Mouse (Mus musculus): ENCODE measurements at regions not wholly inside any gene's neighbourhood (a gene's known extent, or its start where the extent isn't known, plus 50 kb on each side); places are given as distances from the start of the nearest gene placed in this dataset.

DNA sequence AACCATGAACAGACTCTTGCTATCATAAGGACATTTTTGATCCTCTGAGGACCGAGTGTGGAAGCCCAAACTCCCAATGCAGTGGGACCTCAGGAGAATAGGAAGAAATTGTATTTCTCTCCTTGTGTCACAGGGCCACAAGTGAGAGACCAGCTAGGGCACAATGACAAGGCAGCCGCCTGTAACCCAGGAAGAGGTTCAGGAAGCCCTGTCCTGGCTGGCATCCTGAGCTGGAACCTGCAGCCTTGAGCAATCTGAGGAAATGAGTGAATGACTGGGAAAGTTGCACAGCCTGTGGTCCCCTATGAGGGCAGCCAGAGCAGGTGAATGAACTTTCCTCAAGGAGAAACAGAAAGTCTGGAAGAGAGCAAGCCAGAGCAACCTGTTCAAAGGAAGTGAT lies 142.0 kb upstream of the Tut7 start:
- DNase-seq (ENCODE audit: low read depth, low spot score) = no peak

DNA sequence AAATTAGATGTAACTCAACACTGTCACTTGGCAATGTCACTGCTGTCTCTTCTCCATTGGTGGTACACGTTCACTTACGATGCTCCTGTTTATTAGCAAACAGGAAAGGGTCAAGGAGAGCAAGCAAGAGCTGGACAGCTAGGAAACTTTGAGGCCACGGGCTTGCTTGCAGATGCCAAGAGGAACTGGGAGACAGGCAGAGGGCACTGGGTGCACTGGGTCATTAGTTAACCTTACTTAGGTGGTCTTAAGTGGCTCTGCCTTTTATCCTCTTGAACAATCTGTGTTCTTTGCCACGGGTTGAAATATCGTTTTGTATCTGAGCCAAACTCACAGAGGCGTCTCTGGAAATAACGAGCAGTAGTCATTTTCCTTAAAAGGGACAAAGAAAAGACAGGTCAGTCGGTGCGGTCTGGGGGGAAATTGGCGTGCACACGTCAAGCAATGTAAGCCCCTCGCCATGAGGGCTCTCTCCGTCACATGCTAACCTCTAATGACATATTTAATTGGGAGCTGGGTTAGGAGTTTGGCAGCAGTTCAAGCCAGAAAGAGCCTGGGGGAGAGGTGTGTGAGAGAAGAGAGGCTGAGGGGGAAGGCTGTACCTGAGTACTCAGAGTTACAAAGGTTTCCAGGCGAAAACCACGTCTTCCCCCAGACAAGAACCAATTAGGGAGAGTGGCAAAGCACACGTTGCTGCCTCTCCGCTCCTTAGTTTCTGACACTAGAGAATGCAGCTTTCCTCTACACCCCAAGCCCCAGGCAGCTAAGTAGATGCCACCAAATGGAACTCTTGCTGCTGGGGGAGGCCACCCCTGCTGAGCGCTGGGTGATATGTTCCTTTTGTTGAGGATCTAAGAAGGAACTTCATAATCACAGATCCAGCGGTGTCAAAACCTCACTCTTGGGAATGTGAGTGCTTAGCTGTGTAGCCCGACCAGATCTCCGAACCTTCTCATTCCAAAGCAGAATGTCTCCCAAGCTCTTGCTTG lies 140.0 kb upstream of the Tut7 start:
- no peak for DNase-seq (ENCODE audit: low read depth, low spot score)

DNA sequence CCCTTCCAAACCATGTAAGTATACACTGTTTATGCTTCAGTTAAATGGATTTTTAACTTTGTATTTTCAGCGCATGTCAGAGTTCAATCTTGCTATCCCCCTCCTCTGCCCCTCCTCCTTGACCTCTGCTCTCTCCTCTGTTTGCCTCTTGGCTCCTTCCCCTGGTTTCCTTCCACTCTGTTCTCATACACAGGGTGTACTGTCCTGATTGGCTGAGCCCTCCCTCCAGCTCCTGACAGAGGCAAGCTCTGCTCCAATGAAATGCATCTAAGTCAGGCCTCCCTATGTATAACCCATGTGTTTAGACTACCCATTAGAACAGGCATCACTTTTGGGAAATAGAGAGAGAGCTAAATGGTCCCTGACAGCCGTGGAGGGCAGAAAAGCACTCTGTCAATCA lies 133.5 kb upstream of the Tut7 start:
- DNase-seq (ENCODE audit: low read depth, low spot score) = no peak

DNA sequence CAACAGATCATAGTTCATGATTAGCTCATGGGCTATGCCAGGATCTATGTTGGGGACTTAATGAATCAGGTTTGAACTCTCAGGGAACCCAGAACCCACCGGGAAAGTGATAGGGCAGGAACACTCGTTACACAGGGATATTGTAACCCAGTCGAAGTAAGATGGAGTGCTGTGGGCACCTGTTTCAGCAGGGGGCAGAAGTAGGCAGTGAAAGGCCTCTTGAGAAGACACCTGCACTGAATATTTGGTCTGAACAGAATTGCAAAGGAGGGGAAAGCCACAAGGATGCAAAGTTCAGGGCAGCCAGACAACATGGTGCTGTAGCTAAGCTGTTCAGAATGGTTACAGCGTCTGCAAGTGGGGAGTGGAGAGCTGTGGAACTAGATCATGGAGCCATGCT lies 129.9 kb upstream of the Tut7 start:
- DNase-seq (ENCODE audit: low read depth, low spot score) = peak; percentile 48

DNA sequence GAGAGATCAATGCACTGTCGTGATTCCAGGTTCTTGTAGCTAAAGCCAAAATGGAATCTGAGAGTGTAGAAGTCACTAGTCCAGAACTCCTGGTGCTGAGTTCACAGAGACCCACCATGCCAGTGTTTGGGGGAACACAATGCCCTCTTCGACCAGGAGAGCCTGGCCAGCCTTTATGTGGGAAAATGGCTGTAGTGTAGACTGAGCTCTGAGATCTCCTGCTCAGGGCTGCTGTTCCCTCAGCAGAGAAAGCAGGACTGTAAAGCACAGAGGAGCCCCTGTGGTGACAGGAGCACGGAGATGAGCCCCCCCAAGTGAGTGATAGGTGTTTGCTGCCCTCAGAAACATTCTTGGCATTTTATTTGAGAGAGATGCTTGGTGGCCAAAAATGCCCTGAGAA lies 129.2 kb upstream of the Tut7 start:
- DNase-seq (ENCODE audit: low read depth, low spot score) = no peak

DNA sequence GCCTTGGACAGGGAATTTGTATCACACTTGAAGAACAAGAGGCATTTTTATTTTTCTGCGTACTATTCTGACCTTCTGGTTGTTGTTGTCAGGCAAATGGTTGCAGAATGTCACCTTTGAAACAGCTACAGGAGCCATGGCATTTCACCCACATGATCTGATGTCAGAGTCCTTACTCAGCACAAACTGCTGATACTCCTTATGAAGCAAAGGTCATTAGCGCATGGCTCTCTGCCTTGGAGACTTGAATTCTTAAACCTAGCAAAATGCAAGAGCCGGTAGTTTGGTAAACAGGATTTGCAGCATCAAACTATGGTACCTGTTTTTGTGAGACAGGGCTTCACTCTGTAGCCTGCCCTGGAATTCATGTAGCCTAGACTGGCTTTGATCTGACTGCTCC lies 127.3 kb upstream of the Tut7 start:
- no peak for DNase-seq (ENCODE audit: low read depth, low spot score)

DNA sequence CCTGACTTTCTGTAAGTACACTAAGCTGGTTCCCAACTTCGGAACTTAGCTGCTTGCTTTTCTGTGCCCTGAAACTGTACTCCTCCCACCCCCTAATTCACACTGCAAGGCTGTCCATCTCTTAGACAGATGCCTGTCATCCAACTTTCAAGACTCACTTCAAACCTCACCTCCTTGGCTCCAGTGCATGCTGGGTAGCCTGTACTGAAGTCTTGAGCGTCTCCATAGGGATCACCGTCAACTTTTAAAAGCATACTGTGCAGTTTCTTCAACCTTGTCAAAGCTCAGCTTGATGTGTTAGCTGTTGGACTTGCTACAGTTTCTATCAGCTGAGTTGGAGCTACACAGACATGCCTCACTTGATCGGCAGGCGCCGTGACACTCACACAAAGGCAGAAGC lies 126.5 kb upstream of the Tut7 start:
- DNase-seq (ENCODE audit: low read depth, low spot score) = no peak

DNA sequence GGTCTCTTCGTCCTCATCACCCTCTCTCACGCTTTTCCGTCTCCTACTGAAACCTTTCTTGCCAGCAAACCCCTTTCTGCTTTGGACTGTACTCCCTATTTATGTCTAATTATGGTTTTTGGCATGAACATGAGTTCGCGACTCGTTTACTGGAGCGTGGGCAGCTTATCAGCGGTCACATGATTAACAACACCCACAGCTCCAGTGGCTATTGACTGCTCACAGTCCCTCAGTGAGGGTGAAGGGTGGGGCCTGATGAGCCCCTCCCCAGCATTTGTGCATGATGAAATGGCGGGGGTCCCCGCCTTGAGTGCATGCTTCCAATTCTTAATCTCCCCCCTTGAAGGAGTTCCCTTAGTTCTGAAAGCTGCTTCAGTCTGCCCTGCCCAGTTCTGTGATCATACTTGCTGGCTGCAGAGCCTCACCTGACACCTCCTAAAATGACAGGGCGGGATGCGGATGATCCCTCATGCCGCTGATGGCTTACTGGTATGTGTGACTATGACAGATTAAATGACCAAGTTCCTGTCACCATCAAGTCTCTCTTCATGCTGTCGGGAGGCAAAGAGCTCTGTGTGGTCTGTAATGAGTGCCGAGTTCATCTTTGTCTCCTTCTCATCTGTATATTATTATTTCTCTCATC lies 125.7 kb upstream of the Tut7 start:
- DNase-seq (ENCODE audit: low read depth, low spot score) = no peak

DNA sequence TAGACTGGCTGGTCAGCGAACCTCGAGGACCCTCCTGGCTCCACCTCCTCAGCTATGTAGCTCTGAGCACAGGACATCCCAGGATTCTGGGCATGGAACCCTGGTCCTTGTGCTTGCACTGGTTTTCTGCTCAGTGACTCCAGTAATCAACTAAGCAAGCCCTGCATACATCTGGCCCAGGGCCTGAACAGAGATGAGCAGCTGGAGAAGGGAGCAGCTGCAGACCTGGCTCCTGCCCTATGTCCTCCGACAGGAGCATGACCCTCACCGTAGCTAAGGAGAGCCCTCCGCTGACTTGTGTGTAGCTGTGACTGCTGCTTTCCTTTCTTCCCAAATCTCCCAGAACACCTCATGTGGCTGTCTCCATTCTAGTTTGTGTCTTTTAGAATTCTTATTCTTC lies 124.5 kb upstream of the Tut7 start:
- DNase-seq (ENCODE audit: low read depth, low spot score) = no peak

DNA sequence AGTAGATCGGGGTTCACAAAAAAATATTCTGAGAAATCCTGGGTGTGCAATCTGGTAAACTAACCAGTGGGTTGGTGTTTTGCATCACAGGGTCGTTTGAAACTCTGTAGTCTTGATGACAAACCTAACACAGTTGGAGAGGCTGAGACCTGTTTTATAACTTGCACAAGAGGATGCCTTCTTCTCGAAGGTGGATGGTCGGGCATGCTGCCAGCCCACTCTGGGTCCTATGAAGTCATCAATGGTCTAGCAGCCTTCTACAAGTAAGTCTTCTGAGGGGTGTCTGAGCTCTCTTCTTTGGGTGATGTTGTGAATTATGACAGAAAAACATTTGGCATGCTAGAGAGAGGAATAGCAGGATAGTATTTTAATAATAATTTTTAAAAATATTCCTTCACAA lies 123.6 kb upstream of the Tut7 start:
- DNase-seq (ENCODE audit: low read depth, low spot score) = no peak

DNA sequence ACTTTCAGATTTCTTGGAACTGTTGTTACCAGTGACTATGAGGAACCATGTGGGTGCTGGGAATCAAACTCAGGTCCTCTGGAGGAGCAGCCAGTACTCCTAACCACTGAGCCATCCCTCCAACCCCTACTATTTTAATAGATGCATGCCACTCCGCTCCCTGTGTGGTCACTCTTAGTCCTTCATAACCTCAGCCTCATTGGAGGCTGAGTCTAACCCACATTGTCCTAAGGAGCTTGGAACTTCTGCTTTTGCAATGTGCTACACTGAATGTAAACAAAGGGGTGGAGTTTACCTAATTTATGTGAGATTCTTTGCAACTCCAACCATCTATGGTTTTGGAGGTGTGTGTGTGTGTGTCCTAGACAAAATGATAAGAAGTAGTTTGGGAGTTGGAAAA lies 122.7 kb upstream of the Tut7 start:
- DNase-seq (ENCODE audit: low read depth, low spot score) = no peak

DNA sequence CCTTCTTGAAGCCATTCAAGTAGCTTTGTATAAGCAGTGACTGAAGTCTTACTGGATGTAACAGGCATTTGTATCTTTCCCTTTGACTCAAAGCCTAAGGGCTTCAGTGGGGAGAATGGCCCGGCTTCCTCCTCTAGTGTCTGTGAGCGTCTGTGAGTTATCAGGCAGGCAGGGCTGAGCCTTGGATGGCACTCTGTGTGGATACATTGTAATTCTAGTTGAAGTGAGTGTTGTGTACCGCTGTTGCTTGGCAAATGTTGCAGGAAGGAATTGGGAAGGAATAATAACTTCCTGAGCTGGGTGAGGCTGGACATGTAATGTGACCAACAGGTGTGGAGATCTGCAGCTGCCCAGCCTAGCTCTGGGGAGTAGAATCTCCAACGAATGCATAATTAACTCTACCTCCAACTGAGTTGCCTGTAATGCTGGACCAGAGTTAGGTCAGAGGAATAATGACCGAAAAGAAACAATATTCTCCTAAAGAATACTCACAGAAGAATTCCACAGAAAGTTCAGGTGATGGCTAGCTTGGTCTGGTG lies 120.7 kb upstream of the Tut7 start:
- DNase-seq (ENCODE audit: low read depth, low spot score) = no peak

DNA sequence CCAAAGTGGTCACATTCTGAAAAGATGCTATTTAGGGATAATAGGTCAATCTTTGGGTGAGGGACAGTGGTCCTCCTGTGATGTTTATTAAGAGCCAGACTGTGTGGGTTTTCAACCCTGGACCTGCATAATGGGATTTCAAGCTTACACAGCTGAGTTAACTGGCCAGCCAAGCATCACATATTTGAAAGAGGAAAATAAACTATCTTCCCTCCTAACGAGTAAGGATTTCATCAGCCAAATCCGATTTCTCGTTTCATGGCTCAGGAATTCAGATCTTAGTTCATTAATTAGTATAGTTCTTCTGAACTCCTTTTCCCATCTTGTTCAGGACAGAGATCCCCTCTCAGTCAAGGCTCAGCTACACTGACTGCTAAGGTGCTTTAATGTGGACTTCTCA lies 120.1 kb upstream of the Tut7 start:
- no peak for DNase-seq (ENCODE audit: low read depth, low spot score)

DNA sequence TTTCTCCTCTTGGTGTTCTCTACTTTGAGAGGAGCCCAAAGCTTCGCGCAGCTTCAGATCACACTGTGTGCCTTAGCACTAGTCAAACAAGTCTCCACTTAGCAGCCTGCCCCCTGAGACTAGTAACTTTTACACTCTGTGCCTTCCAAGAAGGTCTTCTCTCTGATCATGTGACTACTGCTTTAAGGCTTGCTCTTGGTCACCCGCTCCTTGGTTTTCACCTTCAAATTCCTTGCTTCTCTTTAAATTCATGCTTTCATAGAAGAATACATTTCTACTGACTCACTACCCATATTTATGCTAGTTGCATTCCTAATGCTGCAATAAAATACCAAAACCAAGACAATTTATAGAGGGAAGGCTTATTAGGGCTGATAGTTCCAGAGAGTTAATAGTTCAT lies 118.6 kb upstream of the Tut7 start:
- peak; percentile 53 for DNase-seq (ENCODE audit: low read depth, low spot score)

DNA sequence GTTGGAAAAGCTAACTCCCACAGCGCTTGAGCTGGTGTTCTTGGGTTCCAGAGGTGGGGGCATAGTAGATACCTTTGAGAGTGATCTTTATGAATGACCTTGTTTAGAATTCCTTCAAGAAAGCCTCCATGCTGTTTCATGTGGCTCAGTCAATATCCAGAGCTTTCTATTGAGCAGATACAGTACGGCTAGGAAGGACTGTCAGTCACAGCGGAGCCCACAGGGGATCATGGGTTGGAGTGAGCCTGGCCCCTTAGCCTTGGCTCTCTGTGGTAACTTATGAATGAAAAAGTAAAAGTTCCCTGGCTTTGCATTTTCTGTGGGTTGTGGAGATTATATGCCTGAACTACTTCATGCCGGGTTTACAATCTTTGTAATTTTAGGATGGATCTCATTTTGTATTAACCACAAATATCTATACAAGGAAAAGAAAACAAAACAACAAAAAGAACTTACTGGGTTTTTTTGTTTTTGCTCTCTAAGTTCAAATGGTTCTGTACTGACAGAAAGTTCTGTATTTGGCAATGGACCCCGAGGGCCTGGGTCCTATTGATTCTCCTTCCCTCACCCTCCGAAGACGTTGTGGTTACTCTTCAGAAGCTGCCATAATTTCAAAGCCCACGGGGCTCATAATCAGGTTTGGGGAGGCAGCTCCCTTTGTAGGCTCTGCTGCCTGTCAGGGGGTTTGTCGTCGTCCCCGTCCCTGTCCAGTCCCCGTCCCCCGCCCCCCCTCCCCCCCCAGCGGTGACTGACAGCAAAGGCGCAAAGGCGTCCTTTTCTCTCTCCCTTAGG lies 117.7 kb upstream of the Tut7 start:
- no peak for DNase-seq (ENCODE audit: low read depth, low spot score)

DNA sequence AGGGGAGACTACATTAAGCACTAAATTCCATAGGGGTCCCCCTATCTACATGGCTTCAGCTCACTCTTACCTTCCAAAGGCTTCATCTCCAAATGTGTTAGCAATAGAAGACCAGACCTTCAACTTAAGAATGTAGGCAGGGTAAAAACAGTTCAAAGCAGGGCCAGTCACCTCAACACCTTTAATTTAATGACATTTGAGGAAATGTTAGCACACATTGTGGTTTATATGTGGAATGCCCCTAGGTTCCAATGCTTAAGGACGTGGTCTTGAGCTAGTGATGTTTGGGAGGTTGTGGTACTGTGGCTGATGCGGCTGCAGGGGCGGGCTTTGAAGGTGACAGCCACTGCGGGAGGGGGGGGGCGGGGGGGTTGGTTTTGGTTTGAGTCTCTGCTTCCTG lies 116.9 kb upstream of the Tut7 start:
- DNase-seq (ENCODE audit: low read depth, low spot score) = no peak

DNA sequence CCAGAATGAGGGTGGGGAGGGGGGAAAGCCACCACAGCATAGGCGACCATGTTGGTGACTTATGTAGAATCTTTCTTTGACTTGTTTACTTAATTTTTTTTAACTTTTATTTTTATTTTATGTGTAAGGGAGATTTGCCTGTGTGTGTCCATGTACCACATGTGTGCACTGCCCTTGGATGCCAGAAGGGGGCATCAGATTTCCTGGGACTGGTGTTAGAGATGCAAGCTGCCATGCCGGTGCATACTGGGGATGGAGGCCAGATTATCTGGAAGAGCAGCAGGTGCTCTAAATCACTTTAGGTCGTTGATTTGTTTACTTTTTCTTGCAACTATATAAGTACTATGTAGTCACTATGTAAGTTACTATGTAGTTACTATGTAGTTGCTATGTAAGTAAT lies 114.2 kb upstream of the Tut7 start:
- peak; percentile 26 for DNase-seq (ENCODE audit: low read depth, low spot score)

DNA sequence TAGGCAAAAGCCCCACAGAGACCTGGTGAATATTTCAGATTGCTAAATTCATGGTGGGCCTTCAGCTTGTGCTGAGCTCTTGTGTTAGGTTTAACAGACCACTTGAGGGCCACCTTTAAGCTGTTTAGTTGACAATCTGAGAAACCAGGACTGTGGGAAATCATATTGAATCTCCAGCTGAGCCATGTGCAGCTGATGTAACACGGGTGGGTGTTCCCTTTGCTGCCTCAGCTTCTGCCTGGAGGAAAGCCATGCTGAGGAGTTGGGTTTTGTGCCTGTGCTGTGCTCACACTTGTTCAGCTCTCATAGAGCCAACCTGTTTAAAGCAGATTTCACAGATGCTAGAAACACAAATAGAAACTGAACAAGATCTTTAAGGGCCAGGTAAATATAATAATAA lies 111.6 kb upstream of the Tut7 start:
- peak; percentile 35 for DNase-seq (ENCODE audit: low read depth, low spot score)

DNA sequence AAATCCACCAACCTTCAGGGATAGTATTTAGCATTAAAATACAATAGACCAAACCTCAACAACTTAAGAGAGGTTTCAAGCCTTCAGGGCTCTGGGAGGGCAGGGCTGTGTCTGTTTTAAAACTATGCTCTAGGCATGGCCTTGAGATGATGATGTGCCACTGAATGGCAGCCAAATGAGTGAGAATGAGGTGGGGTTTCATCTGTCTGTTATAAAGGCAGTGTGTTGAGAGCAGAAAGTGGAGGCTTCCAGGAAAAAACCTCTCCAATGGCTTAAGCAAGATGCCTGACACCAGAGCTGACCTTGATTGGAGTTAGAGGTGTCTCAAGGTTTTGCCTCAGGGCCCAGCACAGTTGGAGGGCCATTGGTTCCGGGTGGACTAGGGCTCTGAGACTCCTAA lies 111.1 kb upstream of the Tut7 start:
- peak; percentile 9 for DNase-seq (ENCODE audit: low read depth, low spot score)

DNA sequence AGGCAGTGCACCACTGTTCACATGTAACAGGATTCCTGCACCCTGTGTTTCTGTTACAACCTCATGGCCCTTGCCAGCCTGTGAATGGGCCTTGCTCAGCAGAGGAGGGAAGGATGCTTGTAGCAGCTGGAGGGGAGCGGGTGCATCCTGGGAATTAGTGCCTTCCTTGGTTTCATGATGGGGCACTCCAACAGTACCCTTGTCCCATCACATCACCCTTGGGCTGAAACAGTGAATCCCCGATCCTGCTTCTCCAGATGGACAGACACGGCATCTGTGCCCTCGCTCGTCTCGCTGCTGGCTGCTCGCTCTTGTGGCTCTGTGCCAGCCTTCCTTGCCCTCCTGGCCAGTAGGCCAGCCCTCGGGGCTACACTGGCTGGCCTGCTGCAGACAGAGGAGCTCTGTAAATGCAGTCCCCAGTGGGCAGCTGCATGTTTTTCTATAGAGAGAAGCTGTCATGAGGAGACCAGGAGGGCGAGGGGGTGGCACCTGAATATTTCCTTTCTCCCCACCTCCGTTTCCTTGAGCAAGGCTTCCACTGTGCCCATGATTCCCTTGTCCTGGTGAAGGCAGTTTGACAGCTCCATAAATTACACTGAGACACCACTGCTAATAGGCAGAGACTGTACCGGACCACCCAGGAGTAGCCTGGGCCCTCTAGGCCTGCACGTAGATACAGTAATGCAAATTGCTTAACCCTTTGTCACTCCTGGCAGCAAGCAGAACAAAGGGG lies 104.6 kb upstream of the Tut7 start:
- no peak for DNase-seq (ENCODE audit: low read depth, low spot score)

DNA sequence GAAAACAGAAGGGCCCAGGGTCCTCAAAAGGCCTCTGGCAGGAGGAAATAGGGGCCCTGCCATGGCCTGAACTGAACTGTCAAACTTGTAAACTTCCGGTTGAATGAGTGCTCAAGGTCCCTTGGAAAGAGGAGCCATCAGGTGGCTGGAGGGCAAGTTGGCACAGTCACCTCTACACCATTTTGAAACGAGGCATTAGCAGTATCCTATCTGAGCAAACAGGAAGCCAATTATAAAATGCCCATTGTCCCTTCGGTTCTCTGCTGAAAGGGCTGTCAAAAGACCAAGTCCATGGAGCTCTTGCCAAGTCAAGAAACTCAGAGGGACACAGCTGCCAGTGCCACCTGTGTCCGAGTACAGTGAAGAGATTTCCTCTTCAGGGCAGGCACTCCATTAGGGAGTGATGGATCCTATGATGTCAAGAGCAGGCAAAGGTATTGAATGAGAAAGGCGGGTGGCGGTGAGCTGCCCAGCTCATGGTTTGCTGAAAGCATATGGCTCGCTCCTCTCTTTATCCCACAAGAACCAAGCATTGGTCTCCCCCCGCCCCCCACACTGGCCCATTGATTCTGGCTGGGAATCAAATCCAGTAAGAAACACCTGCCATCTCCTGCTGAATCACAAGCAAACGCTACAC lies 103.0 kb upstream of the Tut7 start:
- no peak for DNase-seq (ENCODE audit: low read depth, low spot score)

All from 3T3-L1 (cell line).